Mouse (Mus musculus): ENCODE measurements around the gene Liph. TPM values are rescaled to one million over a fixed set of nuclear protein-coding genes. Genes with fewer than 3 reads are reported as not detected.

Liph gene
- polyA plus RNA-seq, 1 experiment from 2014 or later = 0.54 TPM

Other genes starting within 250 kb of the Liph start
- gene Ehhadh, start 207.9 kb downstream of the Liph start, polyA plus RNA-seq (2016; fragmentation: Nextera tagmentation; extraction: Ambion mirVana) = 2.3 and 3.5 TPM in 2 replicates
- 0.48 and 0.63 TPM in 2 replicates for gene Map3k13, start 201.3 kb downstream of the Liph start, polyA plus RNA-seq (2016; fragmentation: Nextera tagmentation; extraction: Ambion mirVana)
- gene Tmem41a, start 48.1 kb downstream of the Liph start, polyA plus RNA-seq (2016; fragmentation: Nextera tagmentation; extraction: Ambion mirVana) = 35.2 and 37.1 TPM in 2 replicates
- gene Senp2, start 13.8 kb upstream of the Liph start, polyA plus RNA-seq (2016; fragmentation: Nextera tagmentation; extraction: Ambion mirVana) = 41.2 and 50.2 TPM in 2 replicates
- 117 and 143 TPM in 2 replicates for gene Igf2bp2, start 167.6 kb upstream of the Liph start, polyA plus RNA-seq (2016; fragmentation: Nextera tagmentation; extraction: Ambion mirVana)